Mouse (Mus musculus): ENCODE measurements at regions not wholly inside any gene's neighbourhood (a gene's known extent, or its start where the extent isn't known, plus 50 kb on each side); places are given as distances from the start of the nearest gene placed in this dataset.

DNA sequence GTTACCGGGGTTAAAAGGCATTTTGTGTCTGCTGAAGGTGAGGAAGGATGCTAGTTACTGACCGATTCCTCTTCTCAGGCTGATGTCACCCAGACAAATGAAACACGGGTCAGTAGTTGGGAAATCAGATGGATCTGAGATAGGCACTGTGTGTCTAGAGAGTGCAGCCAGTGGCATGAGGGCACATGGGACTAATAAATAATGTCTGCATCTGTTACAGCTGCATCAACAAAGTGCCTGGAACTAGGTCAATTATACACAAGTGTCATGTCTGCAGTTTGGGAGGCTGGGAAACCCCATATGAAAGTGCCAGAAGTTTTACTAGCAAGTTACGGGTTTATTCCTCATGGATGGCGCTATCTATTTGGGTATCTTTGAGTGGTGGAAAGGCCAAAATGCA lies 68.8 kb downstream of the Cxcl12 start:
- H3K4me3 ChIP-seq: no peak overlapping the region
- H3K27ac ChIP-seq: no peak overlapping the region
- H3K9me3 ChIP-seq: no peaks in the 10 kb centered on the region
- no peak for DNase-seq (ENCODE audit: low spot score)
- no peaks in the 10 kb centered on the region for H3K36me3 ChIP-seq
- 90% methylated on average over 5 of the region's 5 CpGs for WGBS
- H3K4me1 ChIP-seq (replicated peaks): no peaks in the 10 kb centered on the region
- no peaks in the 10 kb centered on the region for H3K27me3 ChIP-seq (ENCODE audit: insufficient read depth, poor library complexity, severe bottlenecking)

DNA sequence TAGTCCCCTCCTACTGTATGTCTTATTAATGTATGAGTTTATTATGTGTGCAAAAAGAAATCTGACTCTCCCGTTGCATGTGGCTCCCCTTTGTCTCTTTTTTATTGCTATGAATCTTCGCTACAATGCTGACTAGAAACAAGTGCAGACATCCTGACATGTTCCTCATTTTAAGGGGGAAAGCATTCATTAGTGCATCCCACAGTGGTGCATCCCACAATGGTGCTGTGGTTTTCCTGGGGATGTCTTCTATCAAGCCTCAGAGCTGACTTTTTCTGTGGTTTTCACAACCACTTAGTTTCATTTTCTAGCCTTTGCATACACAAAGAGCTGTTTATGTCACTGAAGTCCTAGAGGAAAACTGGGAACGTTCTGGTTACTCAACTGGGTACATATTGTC lies 72.9 kb downstream of the Cxcl12 start:
- Histone ChIP-seq H3K27ac (no peak overlapping the region), H3K4me3 (no peak overlapping the region), H3K4me1 (replicated peaks) (0 out of 2 replicates have a peak, but pooled peaks cover 2% of the 10 kb centered on the region), H3K27me3 (ENCODE audit: insufficient read depth, poor library complexity, severe bottlenecking) (no peaks in the 10 kb centered on the region), H3K9me3 (no peaks in the 10 kb centered on the region), H3K36me3 (no peaks in the 10 kb centered on the region)
- no peak for DNase-seq (ENCODE audit: low spot score)
- 82% methylated on average over 3 of the region's 3 CpGs for WGBS

DNA sequence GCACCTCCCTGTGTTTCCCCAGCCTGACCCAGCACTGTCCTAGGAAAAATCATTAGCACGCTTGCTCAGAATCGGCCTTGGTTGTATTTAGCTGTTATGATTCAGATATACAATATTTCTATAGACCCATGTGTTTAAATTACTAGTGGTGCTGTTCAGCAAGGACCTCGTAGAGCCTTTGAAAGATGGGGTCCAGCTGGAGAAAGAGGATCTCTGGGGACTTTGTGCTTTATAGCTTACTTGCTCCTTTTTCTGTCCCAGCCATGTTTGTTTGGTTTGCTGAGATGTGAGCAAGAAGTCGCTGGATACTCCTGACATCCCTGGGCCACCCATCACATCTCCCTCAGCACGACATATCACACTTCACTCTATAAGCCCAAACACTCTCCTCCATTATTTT lies 77.1 kb downstream of the Cxcl12 start:
- no peak overlapping the region for H3K27ac ChIP-seq
- WGBS: 86% methylated on average over 5 of the region's 5 CpGs
- DNase-seq (ENCODE audit: low spot score): no peak
- peaks cover 17% of the 10 kb centered on the region; the same call in 1 of the 2 replicates for H3K4me1 ChIP-seq (replicated peaks)
- no peaks in the 10 kb centered on the region for H3K27me3 ChIP-seq (ENCODE audit: insufficient read depth, poor library complexity, severe bottlenecking)
- no peak overlapping the region for H3K4me3 ChIP-seq
- no peaks in the 10 kb centered on the region for H3K36me3 ChIP-seq
- H3K9me3 ChIP-seq: no peaks in the 10 kb centered on the region

DNA sequence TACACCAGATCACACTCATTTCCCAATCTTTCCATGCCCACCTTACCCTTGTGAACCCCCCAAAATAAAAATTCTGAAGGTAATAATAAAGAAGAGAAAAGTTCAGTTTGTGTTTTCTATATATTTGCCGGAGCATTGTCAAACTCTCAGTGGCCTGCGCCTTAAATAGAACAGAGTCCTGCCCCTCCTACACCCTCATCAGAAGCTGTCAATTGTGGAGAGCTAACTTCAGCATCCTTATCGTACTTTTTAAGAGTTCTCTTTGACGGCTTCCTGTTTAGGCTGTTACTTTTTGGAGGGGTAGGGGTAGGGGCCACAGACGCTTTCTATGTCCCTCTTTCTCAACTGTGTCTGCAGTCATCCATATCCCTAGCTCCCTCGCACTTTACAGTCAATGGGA lies 77.5 kb downstream of the Cxcl12 start:
- Histone ChIP-seq H3K4me1 (replicated peaks) (peaks cover 18% of the 10 kb centered on the region; the same call in 1 of the 2 replicates), H3K27ac (no peak overlapping the region), H3K36me3 (no peaks in the 10 kb centered on the region), H3K27me3 (ENCODE audit: insufficient read depth, poor library complexity, severe bottlenecking) (no peaks in the 10 kb centered on the region), H3K4me3 (no peak overlapping the region), H3K9me3 (no peaks in the 10 kb centered on the region)
- 78% methylated on average over 6 of the region's 6 CpGs for WGBS
- DNase-seq (ENCODE audit: low spot score): no peak

DNA sequence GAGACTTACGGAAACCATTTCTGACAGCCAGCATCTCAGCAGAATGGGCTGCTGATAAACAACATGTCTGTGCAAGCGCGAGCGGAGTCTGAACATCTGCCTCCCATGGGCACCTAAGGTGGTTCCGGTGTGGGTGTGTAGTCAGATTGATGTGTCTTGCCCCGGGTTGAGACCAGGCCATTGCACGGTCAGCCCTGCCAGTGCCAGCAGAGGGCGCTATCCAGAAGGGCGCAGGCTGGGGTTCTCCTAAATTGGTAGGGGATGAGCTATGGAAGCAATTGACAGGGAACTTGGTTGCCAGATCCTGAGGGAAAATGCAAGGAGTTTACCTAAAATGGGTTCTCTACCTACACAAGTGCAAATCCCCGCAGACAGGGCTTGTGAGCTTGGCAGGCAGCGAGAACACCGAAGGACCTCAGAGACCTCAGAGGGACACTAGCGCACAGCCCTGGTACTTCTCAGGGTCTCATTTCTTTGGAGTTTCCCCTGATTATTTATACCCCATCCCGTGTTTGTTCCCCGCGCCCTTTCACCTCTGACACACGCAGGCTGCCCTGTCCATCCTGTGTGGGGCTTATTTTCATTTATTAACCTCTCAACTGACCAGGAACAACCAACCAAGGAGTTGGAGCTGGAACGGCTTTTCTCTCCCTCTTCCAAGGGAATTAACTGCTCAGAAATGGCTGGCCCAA lies 81.0 kb downstream of the Cxcl12 start:
- peak; percentile 53 for DNase-seq (ENCODE audit: low spot score)
- H3K4me1 ChIP-seq (replicated peaks): peaks cover 34% of the 10 kb centered on the region
- H3K9me3 ChIP-seq: no peaks in the 10 kb centered on the region
- no peak overlapping the region for H3K4me3 ChIP-seq
- WGBS: 77% methylated on average over 18 of the region's 18 CpGs
- no peak overlapping the region for H3K27ac ChIP-seq
- no peaks in the 10 kb centered on the region for H3K27me3 ChIP-seq (ENCODE audit: insufficient read depth, poor library complexity, severe bottlenecking)
- H3K36me3 ChIP-seq: no peaks in the 10 kb centered on the region

DNA sequence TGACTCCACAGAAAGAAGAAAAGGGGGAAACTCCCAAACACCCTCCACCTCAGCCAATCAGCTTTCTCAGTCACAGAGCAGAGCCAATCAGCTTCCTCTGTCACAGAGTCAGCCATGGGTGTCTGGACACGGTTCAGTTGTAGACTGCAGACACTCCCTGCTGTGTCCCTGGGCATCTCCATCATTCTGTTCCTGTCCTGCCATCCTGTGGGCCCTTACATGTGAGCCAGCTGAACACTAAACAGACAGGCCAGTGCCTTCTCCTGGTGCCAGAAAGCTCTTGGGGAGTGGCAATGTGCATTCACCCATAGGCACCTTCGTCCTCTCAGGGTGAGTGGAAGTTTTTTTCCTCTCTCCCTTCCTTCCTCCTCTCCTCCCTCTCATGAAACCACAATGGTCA lies 81.7 kb downstream of the Cxcl12 start:
- Histone ChIP-seq H3K9me3 (no peaks in the 10 kb centered on the region), H3K4me3 (no peak overlapping the region), H3K4me1 (replicated peaks) (peaks cover 34% of the 10 kb centered on the region), H3K27ac (no peak overlapping the region), H3K27me3 (ENCODE audit: insufficient read depth, poor library complexity, severe bottlenecking) (no peaks in the 10 kb centered on the region), H3K36me3 (no peaks in the 10 kb centered on the region)
- WGBS: 42% methylated on average over 2 of the region's 2 CpGs
- peak; percentile 13 for DNase-seq (ENCODE audit: low spot score)

DNA sequence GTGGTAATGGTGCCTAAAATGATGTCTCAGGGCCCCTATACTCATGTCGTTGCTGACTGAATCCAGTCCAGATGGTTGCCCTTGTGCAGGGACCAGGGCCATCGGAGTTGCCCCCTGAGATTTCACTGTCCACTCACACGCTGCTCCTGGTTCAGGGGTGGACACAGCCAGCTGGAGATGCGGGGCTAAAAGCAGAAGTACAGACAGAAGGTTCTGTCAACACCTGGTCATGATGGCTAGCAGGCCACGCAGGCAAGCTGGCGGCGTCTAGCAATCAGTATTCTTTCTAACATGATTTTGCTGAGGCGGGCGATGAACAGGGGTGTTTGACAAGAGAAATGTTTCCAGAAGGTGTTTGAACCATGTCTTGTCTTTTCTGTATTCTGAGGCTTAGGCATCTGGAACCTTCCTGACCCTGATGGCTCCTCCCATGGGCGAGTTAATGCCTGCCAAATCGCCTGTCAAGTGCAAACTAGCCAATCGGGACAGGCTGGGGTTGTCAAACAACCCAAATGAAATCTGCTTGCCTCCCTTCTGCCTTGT lies 83.1 kb downstream of the Cxcl12 start:
- no peak for DNase-seq (ENCODE audit: low spot score)
- H3K4me1 ChIP-seq (replicated peaks): peaks cover 31% of the 10 kb centered on the region

DNA sequence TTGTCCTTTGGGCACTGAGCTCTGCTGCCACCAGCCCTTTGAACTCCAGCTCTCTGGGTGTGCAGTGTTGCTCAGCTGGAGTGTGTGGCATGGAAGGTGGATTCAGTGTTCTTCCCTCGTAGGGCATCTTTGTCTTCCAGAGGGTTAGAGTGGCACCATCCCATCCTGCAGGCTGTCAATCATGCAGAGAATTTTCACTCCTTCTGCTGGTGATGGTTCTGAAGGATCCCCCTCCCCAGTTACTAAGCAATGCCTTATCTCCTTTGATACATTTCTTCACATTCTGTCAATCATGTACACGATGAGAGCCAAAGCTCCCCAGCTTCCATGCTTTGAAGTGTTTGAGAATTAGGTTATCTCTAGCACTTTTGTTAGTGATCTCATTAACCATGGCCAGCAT lies 84.0 kb downstream of the Cxcl12 start:
- 72% methylated on average over 2 of the region's 2 CpGs for WGBS

More for the DNA sequence above, 83.1 kb downstream of the Cxcl12 start:
- Histone ChIP-seq H3K4me3 (no peak overlapping the region), H3K9me3 (no peaks in the 10 kb centered on the region), H3K36me3 (no peaks in the 10 kb centered on the region), H3K27me3 (ENCODE audit: insufficient read depth, poor library complexity, severe bottlenecking) (no peaks in the 10 kb centered on the region), H3K27ac (no peak overlapping the region)
- WGBS: 73% methylated on average over 12 of the region's 12 CpGs

DNA sequence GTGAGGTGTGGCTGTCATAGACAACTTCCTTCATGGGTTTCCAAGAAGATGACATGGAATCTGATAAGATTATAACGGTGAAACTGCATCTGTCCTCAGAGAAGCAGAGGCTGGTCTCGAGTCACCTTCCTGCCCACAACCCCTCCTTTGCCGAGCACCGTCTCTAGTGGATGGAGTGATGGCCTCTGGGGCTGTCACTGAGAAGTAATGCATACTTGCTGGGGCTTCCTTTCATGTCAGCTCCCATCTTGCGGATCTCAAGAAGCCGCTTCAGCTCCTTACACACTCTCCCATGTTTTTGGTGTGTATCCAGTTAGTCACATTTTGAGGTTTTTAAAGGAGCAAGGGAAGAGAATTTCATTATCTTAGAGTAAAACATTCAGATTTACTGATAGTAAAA lies 84.7 kb downstream of the Cxcl12 start:
- H3K4me1 ChIP-seq (replicated peaks): peaks cover 33% of the 10 kb centered on the region
- H3K27ac ChIP-seq: no peak overlapping the region
- no peaks in the 10 kb centered on the region for H3K9me3 ChIP-seq
- WGBS: 90% methylated on average over 6 of the region's 6 CpGs
- H3K36me3 ChIP-seq: no peaks in the 10 kb centered on the region
- no peak overlapping the region for H3K4me3 ChIP-seq
- H3K27me3 ChIP-seq (ENCODE audit: insufficient read depth, poor library complexity, severe bottlenecking): no peaks in the 10 kb centered on the region
- DNase-seq (ENCODE audit: low spot score): no peak

More for the DNA sequence above, 84.0 kb downstream of the Cxcl12 start:
- DNase-seq (ENCODE audit: low spot score): no peak
- no peaks in the 10 kb centered on the region for H3K27me3 ChIP-seq (ENCODE audit: insufficient read depth, poor library complexity, severe bottlenecking)
- no peaks in the 10 kb centered on the region for H3K36me3 ChIP-seq
- no peak overlapping the region for H3K27ac ChIP-seq
- peaks cover 31% of the 10 kb centered on the region for H3K4me1 ChIP-seq (replicated peaks)
- no peak overlapping the region for H3K4me3 ChIP-seq
- no peaks in the 10 kb centered on the region for H3K9me3 ChIP-seq

DNA sequence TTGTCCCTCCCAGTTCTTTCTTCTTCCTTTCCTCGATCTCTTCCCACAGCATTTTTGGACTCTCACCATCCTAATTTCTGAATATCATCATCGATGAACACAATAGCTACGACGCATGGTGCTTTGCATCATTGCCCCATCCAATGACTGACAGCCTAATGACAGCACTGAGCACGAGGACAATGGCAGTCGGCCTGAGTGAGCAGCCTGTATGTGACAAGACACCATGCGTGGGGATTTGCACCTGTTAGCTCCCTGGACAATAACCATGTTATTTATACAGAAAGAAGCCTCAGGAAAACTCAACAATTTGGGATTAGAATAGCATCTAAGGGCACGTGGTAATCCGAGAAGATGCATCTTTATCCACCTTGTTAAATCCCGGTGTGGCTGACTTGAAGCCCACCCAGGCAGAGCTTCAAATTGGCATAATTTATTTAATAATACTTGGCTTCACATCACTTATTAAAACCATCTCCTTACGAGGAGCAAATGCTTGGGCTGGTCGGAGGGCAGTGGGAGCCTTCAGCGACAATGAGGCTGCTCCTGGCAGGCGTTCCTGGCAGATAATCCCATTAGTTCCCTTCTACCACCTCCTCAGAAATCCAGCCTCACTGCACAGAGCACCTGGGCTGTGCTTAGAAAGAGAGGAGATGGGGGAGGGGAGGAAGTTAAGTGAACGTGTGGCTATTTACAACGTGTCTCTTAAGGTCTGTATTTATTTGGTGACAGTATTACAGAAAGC lies 85.4 kb downstream of the Cxcl12 start:
- no peak for DNase-seq (ENCODE audit: low spot score)

DNA sequence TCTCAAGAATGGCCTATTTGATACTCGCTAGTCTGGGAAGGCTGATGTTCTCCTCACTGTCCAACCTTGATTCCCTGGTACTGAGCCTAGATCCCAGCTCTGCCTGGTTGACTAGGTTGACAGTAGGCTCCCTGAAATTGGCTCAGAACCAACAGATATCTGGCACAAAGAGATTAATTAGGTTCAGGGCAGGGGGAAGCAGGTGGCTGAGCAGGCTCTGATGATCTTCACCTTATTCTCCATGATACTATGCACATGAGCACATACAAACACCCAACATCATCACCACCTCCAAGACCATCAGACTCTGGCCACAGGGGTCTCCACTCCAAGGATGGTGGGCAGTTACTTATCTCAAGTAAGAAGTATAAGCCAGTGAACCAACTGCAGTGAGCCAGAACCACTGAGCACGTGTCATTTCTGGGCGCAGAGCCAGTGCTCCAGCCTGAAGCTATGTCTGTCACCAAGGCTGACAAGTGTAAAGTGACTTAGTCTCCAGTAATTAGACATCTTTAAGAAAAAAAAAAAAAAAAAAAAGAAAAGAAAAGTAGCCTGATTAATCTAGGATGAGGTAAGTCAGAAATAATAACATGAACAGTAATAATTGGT lies 86.4 kb downstream of the Cxcl12 start:
- Histone ChIP-seq H3K36me3 (no peaks in the 10 kb centered on the region), H3K4me1 (replicated peaks) (peaks cover 29% of the 10 kb centered on the region), H3K9me3 (no peaks in the 10 kb centered on the region), H3K27me3 (ENCODE audit: insufficient read depth, poor library complexity, severe bottlenecking) (no peaks in the 10 kb centered on the region), H3K4me3 (no peak overlapping the region), H3K27ac (no peak overlapping the region)
- no peak for DNase-seq (ENCODE audit: low spot score)
- WGBS: 87% methylated on average over 3 of the region's 3 CpGs

More for the DNA sequence above, 85.4 kb downstream of the Cxcl12 start:
- Histone ChIP-seq H3K4me1 (replicated peaks) (peaks cover 33% of the 10 kb centered on the region), H3K36me3 (no peaks in the 10 kb centered on the region), H3K27ac (no peak overlapping the region), H3K27me3 (ENCODE audit: insufficient read depth, poor library complexity, severe bottlenecking) (no peaks in the 10 kb centered on the region), H3K4me3 (no peak overlapping the region), H3K9me3 (no peaks in the 10 kb centered on the region)
- WGBS: 42% methylated on average over 16 of the region's 16 CpGs

DNA sequence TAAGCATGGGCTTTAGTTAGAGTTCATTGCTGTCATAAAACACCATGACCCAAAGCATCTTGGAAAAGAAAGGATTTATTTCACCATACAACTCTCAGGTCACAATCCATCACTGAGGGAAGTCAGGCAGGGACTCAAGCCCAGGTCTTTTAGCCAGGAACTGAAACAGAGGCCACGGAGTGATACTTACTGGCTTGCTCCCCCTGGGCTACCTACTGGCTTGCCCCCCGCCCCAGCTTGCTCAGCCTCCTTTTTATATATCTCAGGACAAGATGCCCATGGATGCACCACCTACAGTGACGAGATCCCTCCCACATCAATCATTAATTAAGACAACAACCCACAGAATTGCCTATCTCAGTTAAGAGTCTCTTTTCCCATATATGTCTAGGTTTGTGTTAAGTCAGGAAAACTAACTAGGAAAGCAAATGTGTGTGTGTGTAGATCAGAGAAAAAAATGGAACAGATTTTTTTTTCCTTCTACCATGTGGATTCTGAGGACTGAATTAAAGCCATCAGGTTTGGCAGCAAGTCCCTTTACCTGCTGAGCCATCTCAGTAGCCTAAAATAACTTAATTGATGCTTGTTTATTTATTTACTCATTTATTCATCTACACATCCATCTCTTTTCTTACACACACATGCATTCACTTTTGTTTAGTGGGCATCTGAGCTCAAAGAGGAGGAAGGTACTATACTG lies 87.2 kb downstream of the Cxcl12 start:
- H3K4me3 ChIP-seq: no peak overlapping the region
- H3K27ac ChIP-seq: no peak overlapping the region
- H3K4me1 ChIP-seq (replicated peaks): peaks cover 21% of the 10 kb centered on the region
- no peaks in the 10 kb centered on the region for H3K36me3 ChIP-seq
- DNase-seq (ENCODE audit: low spot score): no peak
- no peaks in the 10 kb centered on the region for H3K27me3 ChIP-seq (ENCODE audit: insufficient read depth, poor library complexity, severe bottlenecking)
- WGBS: 67% methylated on average over 3 of the region's 3 CpGs
- no peaks in the 10 kb centered on the region for H3K9me3 ChIP-seq
